Mouse (Mus musculus) C2C12 (cell line): ENCODE data around the gene Ppp6c. TPM values are rescaled to one million over a fixed set of nuclear protein-coding genes. Genes with fewer than 3 reads are reported as not detected.
"Not testable (repeated sequence)": the region's sequence is repeated elsewhere in the genome, so short reads cannot be mapped to it uniquely, and the experiment has no call there.

Source experiments
- H3K27me3 ChIP-seq: one replicate; pipeline ENCODE4 v1.6.1; 2011; ENCODE audit not compliant: control insufficient read depth, insufficient read depth, insufficient read length
- H3K36me3 ChIP-seq: one replicate; pipeline ENCODE4 v1.6.1; 2011; ENCODE audit not compliant: control insufficient read depth, insufficient read depth
- H3K4me3 ChIP-seq: one replicate; pipeline ENCODE4 v1.5.1; 2011; ENCODE audit warnings: mild to moderate bottlenecking, control low read depth; ENCODE audit not compliant: poor library complexity, insufficient read depth, severe bottlenecking
- H3K79me2 ChIP-seq: one replicate; pipeline ENCODE4 v1.6.1; 2011; ENCODE audit not compliant: control insufficient read depth, insufficient read depth
- H3K79me3 ChIP-seq: one replicate; pipeline ENCODE4 v1.6.1; 2011; ENCODE audit warnings: low read depth, control low read depth
- H3ac ChIP-seq: one replicate; pipeline ENCODE3; 2011; ENCODE audit warnings: low read depth; ENCODE audit not compliant: control insufficient read depth, insufficient read length
- CEBPB ChIP-seq: IDR thresholded peaks from one replicate; pipeline ENCODE4 v1.6.1; 2011; ENCODE audit warnings: low read depth, mild to moderate bottlenecking, control low read depth, moderate library complexity
- CTCF ChIP-seq: IDR thresholded peaks from one replicate; pipeline ENCODE4 v1.5.1; 2011; ENCODE audit not compliant: control insufficient read depth, insufficient read depth, insufficient read length
- FOSL1 ChIP-seq: IDR thresholded peaks from one replicate; pipeline ENCODE4 v1.8.0; 2011; ENCODE audit warnings: mild to moderate bottlenecking, low read length; ENCODE audit not compliant: poor library complexity, insufficient read depth, severe bottlenecking
- MAX ChIP-seq: IDR thresholded peaks from one replicate; pipeline ENCODE4 v1.6.1; 2011; ENCODE audit warnings: mild to moderate bottlenecking, control low read depth
- MYOD1 ChIP-seq: IDR thresholded peaks from one replicate; pipeline ENCODE4 v1.6.1; 2011; ENCODE audit warnings: low read depth; ENCODE audit not compliant: control insufficient read depth, insufficient read length
- MYOG ChIP-seq: IDR thresholded peaks from one replicate; pipeline ENCODE4 v1.6.1; 2011; ENCODE audit not compliant: control insufficient read depth, insufficient read length; ENCODE audit errors: extremely low read depth
- USF1 ChIP-seq: IDR thresholded peaks from one replicate; pipeline ENCODE4 v1.6.1; 2011; ENCODE audit warnings: low read depth, mild to moderate bottlenecking, control low read depth, moderate library complexity
- long read RNA-seq, 2 experiments: library from polyadenylated mRNA; unstranded; transcript quantifications; one replicate each; pipeline ENCODE4 v2.0.0; 2019 to 2020
- polyA plus RNA-seq: library from polyadenylated mRNA; unstranded; fragments of >200 nt; fragmentation: generic; extraction: Trizol; gene quantifications from one replicate; pipeline ENCODE4 v1.2.1, GENCODE M21; 2012; ENCODE audit warnings: missing spikeins

The Ppp6c gene
- polyA plus RNA-seq, result 29.8 TPM
- long read RNA-seq, experiment 1, full-length matches to known transcripts, result 60 of 67 reads
- long read RNA-seq, experiment 1, partial matches to known transcripts, result 4 of 67 reads
- long read RNA-seq, experiment 1, other reads (novel, unspliced or antisense), result 3 of 67 reads
- long read RNA-seq, experiment 2, full-length matches to known transcripts, result 183 of 195 reads
- long read RNA-seq, experiment 2, partial matches to known transcripts, result 2 of 195 reads
- long read RNA-seq, experiment 2, other reads (novel, unspliced or antisense), result 10 of 195 reads

DNA sequence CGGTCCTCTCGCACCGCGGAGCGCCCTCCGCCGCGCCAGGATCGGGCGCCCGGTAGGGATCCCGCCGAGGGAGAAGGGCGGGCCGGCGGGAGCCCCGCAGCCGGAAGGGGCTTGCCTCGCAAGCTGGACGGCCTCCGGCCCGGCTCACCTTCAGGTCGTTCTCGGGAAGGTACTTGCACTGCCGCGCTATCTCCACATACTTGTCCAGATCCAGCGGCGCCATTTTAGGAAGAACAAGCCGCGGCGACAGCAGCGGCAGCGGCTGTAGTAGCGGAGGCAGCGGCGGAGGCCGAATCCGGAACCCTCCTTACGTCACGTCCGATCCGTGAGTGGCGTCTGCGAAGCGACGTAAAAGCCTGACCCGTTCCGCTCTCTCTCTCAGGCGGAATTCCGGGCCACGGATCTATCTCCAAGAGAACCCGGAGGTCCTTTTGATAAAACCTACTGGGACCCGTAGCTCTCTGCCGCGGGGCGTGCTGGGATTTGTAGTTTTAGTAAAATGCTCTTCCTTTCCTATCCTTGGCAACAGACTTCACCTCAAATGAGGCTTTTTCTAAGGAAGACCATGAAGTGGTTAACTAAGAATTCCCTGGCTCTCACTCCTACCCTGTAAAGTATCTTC is at the start of gene Ppp6c:
Gene Ppp6c (minus strand): TSS at position 433 of the 622 bp plus-strand sequence.
- Histone ChIP-seq H3K79me2 (peaks cover 51% of the 10 kb centered on the region), H3K36me3 (no peaks in the 10 kb centered on the region), H3ac (peak within 1 kb of the TSS; percentile 90), H3K27me3 (no peaks in the 10 kb centered on the region), H3K4me3 (peak within 1 kb of the TSS; percentile 74), H3K79me3 (peaks cover 43% of the 10 kb centered on the region)
- TF ChIP-seq MYOG (no peak), FOSL1 (no peak), CTCF (no peak), MYOD1 (no peak), CEBPB (no peak), USF1 (no peak), MAX (no peak)

DNA sequence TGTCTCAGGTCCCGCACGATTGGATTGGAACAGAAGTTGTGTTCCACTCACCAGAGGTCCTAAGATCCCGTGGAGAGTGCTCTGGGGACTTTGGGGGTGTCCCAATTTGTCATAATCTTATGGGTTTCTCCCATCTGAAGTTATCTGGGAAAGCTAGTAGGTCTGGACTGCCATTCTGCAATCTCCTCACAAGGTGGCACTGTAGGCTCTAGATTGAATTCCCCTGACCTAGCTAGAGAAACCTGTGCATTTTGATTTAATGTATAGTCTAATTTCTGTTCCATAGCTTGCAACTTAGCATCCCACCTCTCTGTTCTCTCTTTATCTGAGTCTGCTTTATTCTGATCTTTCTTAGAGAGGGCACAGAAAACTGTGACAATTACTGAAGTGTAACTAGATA is 42.1 kb upstream of the Ppp6c start:
- TF ChIP-seq CTCF (peak; percentile 37), MAX (no peak)
- no peaks in the 10 kb centered on the region for H3K36me3 ChIP-seq
- no peaks in the 10 kb centered on the region for H3K27me3 ChIP-seq
- H3K4me3 ChIP-seq, result no peak overlapping the region
- H3K79me2 ChIP-seq, result no peaks in the 10 kb centered on the region
- H3K79me3 ChIP-seq, result no peaks in the 10 kb centered on the region
- H3ac ChIP-seq, result no peak overlapping the region

DNA sequence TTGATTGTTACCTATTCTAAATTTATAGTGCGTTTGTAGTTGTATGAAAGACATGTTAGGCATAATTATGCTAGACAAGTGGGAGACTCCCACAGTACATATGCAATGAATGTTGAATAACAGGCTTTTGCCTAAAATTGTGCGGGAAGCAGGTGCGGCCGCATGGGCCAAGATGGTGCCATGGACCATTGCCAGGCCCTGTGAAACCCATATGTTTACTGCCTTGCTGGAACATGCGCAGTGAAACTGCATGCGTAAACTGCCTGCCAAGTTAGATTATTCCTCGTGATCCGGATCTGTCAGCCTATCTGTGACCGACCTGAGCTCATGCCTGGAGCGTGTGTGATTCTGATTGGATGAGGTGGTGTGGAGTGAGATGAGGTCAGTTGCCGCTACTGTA is 26.0 kb upstream of the Ppp6c start:
- H3K36me3 ChIP-seq, H3K27me3 ChIP-seq, H3K79me2 ChIP-seq, H3K79me3 ChIP-seq, H3ac ChIP-seq, H3K4me3 ChIP-seq: not testable (repeated sequence)

DNA sequence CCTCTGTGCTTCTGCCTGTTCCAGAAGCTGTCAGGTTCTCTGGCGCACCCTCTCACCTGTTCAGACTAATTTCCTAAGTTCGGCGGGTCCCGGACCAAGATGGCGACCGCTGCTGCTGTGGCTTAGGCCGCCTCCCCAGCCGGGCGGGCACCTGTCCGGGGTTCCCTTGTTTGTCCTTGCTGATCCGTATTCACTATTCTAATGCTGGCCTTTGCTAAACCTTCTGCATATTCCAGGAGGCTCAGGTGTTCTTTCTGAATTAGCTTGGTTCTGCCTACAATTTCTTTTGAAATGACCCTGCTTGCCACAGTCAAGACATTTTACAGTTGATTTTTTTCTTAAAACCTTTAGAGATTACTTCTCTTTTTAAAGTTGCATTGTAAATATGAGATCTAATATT is 20.6 kb upstream of the Ppp6c start:
- not testable (repeated sequence) for H3K27me3 ChIP-seq, H3K79me3 ChIP-seq, H3ac ChIP-seq, H3K79me2 ChIP-seq, H3K4me3 ChIP-seq, H3K36me3 ChIP-seq

DNA sequence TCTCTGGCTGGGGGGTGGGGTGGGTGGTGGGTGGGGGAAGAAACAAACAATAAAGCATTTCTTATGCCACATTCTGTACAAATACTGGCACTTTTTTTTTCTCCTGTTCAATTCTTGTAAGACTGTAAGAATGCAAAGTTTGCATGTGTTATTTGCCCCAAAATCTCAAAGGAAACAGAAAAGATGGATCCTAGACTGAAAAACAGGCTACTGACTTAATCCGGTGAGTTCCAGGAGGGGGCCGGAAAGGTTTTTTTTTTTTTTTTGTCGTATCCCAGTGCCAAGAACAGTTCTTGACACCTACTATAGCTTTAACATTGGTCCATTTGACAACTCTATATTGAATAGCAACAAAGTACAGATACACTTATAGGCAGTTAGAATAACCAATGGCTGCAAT is 480 bp upstream of the Ppp6c start:
- TF ChIP-seq FOSL1, result no peak
- no peak for TF ChIP-seq CEBPB
- no peak for TF ChIP-seq USF1
- no peak for TF ChIP-seq CTCF
- TF ChIP-seq MYOD1, result no peak
- TF ChIP-seq MAX, result no peak
- TF ChIP-seq MYOG, result no peak
- Histone ChIP-seq H3ac (no peak overlapping the region), H3K79me3 (peaks cover 37% of the 10 kb centered on the region), H3K27me3 (no peaks in the 10 kb centered on the region), H3K4me3 (peak overlapping the region; percentile 74), H3K36me3 (no peaks in the 10 kb centered on the region), H3K79me2 (peaks cover 45% of the 10 kb centered on the region)

DNA sequence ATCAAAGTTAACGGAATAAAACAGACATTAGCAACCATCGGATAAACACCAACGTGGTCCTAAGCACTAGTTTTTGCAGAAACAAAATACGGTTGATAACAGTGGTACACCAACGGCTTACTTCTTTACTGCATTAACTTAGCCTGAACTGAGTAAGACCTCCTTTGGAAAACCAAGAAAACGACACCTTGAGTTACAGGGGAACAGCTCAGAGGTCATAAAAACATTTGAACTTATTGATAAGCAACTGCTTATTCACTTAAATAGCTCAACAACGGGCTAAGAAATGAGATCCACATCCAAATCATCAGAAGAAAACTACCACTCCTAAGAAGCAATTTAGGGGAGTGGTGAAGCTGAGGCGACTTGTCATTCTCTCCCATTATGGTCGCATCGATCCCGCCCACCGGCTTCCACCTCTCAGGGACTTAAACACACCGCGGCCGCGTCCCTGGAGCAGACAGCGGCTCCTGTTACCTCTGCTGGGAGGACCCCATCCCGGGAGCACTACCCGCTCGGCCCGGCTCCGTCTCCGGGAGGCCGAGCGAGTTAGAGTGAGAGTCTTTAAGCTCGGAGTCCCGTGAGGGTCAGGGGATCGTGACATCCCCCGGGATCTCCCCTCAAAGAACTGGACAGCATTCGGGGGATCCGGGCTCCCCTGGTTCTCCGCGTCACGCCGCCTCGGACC is 776 bp downstream of the Ppp6c start:
- not testable (repeated sequence) for H3K27me3 ChIP-seq, H3K36me3 ChIP-seq
- H3K79me3 ChIP-seq, result peaks cover 49% of the 10 kb centered on the region
- H3K79me2 ChIP-seq, result peaks cover 58% of the 10 kb centered on the region
- peak overlapping the region; percentile 74 for H3K4me3 ChIP-seq
- peak overlapping the region; percentile 90 for H3ac ChIP-seq

DNA sequence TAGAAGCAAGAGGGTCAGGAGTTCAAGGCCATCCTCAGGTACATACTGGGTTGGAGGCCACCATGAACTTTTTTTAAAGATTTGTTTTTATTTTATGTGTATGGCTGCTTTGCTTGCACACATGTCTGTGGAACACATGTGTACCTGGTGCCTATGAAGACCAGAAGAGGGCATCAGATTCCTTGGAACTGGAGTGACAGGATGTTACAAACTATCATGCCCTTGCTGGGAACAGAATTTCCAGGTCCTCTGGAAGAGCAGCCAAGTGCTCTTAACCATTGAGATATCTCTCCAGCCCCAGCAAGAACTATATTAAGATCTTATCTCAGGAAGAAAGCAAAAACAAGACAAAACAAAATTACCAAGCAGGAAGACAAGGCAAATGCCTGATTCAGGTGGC is 1.6 kb downstream of the Ppp6c start:
- H3ac ChIP-seq, result no peak overlapping the region
- peak overlapping the region; percentile 74 for H3K4me3 ChIP-seq
- H3K36me3 ChIP-seq, result no peaks in the 10 kb centered on the region
- TF ChIP-seq MYOD1, result no peak
- no peak for TF ChIP-seq MAX
- TF ChIP-seq CTCF, result no peak
- no peak for TF ChIP-seq MYOG
- TF ChIP-seq USF1, result no peak
- no peaks in the 10 kb centered on the region for H3K27me3 ChIP-seq
- peaks cover 57% of the 10 kb centered on the region for H3K79me3 ChIP-seq
- H3K79me2 ChIP-seq, result peaks cover 67% of the 10 kb centered on the region
